Mouse (Mus musculus) adrenal gland, adult 8-10 months (tissue): ENCODE results near the gene Fsd2. TPM values are rescaled to one million over a fixed set of nuclear protein-coding genes. Genes with fewer than 3 reads are reported as not detected.

Experiments used
- DNase-seq: peaks from one replicate; pipeline ENCODE4 v3.0.0; 2022
- total RNA-seq, 4 experiments: library from RNA; stranded (reverse); gene quantifications; 2 replicates each; pipeline ENCODE4 v1.2.4; 2022

The Fsd2 gene
- total RNA-seq, 4 experiments from 2014 or later: 0.66 to 3.4 (median 1.0) TPM

- peak; percentile 16 for DNase-seq
These were observed 5.2 kb upstream of the Fsd2 start for GRCm38 (mm10) chr7:81571941-81572441.

DNA sequence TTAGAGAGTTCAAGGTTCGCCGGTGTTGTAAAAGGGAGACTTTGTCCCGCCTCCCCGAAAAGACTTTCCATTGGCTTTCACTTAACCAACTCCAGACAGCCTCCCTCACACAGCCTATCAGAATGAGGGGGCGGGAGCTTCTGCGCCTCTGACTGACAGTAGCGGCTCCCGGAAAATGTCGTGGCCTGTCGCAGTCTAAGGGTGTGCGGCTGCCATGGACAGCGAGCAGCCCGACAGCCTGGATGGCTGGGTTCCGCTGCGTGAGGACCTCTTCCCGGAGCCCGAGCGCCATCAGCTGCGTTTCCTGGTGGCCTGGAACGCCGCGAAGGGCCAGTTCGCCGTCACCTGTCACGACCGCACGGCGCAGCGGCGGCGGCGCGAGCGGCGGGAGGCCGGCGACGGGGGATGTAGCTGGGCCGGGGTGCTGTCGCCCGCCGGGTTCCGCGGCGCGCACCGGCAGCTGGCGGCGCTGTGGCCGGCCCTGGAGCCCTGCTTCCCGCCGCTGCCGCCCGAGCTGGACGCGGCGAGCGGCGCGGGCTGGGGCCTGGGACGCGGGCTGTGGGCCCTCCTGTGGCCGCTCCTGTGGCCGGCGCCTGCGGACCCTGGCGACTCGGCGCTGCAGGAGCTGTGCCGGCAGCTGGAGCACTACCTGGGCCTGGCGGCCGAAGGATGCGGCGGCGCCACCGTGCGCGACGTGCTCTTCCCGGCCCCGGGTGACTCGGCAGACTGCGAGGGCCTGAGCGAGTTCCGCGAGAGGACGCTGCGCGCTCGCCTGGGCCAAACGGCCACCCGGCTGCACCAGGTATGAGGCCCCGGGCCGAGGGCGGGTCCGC is 4.6 kb upstream of the Fsd2 start, which contains the start of gene Whamm:
Gene Whamm, plus strand, starts transcription at position 159 of the 833 bp plus-strand sequence.
- DNase-seq: peak; percentile 92

DNA sequence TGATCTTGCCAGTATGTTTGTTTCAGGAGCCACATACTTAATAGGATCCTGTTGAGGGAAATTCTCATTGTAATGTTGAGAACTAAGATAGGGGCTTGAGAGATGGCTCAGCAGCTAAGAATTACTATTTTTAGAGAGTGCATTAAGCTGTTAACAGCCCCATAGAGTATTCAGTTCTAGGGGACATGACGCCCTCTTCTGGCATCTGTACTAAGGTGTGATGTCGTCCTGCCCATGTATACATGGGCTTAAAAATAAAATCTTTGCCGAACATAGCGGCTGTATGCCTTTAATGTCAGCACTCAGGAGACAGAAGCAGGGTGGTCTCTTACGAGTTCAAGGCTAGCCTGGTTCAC is 4.0 kb upstream of the Fsd2 start:
- no peak for DNase-seq

DNA sequence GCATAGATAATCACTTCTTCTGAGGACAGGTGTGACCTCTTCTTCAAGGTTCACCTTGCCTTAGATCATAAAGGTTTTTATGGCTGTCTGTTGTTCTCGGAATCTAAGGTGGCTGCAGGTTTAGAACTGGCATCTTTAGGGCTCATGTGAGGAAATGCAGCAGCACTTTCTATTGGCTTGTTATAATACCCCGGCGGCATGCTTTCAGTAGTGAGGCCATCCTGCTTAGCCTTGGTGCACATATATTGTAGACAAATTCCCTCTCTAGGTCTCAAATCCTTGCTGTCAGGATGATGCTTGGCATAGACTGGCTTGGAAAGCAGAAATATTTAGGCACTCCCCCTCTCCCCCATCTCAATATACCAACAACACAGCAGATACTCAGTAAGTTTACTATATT is 3.5 kb upstream of the Fsd2 start:
- no peak for DNase-seq

GRCm38 (mm10) chr7:81569851-81570250 is 3.1 kb upstream of the Fsd2 start:
- no peak for DNase-seq

GRCm38 (mm10) chr7:81567396-81567795 is 652 bp upstream of the Fsd2 start:
- DNase-seq: no peak

DNA sequence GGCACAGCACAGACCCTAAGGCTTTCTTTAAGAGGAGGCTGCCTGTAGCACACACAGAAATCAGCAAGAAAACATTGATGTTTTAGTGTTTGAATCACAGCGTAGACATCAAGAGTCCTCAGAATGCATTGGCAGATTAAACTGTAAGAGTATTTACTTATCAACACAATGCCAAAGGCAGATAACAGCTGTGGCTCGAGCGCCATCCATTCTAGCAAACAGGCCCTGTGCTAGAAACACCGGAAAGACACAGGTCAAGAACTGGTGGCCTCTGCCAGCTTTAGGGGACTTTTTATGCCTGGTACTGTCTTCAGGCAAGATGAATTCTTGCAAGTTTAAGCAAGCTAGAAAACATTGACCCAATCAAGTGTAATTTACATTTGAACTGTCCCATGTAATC is 412 bp downstream of the Fsd2 start:
- DNase-seq: no peak

DNA sequence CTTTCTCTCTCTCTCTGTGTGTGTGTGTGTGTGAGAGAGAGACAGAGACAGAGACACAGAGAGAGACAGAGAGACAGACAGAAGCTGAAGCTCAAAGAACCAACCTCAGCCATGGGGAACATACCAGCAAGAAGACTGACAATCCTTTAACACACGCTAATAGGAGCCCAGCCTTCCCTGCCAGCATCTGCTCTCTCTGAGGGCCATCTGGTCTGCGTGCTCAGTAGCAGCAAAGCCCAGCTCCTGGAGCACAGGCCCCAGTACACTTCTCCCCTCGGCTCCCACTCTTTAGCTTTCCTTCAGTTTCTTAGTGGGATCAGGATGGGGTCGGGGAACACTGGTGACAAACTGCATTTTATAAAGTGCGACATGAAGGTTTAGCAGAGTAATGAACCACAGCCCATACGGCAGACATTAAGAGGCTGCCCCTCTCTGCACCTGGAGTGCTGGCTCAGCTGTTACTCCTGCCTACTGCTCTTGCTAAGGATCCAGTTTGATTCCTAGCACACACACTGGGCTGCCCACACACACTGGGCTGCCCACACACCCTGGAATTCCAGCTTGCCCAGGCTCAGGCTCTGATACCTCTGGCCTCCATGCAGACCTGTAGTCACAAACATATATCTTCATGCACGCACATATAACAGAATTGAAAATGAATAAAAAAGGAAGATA is 1.2 kb downstream of the Fsd2 start:
- DNase-seq: no peak

DNA sequence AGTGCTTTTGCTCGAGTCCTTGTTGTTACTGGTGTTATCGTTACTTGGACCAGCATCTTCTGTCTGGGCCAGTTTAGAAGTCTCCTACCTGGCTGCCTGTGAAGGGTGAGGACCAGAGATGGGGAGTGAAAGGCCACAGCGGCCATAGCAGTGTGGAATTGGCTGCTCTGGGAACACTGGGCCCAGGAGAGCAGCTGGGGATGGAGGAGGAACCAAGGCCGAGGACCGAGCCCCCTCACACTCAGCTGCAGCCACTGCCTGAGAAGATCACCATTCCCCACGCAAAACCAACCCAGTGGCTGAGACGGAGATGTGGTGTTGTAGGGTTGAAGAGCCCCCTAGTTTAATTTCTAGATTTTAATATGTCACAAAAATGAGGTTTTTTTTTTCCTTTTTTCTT is 2.0 kb downstream of the Fsd2 start:
- no peak for DNase-seq

GRCm38 (mm10) chr7:81563506-81564015 is 3.2 kb downstream of the Fsd2 start:
- DNase-seq: no peak

- DNase-seq: no peak
These were observed 5.5 kb downstream of the Fsd2 start for GRCm38 (mm10) chr7:81561211-81561610.

- DNase-seq: no peak
These were observed 6.4 kb downstream of the Fsd2 start for GRCm38 (mm10) chr7:81560101-81561049.

- no peak for DNase-seq
These were observed 7.3 kb downstream of the Fsd2 start for GRCm38 (mm10) chr7:81559231-81559980.

DNA sequence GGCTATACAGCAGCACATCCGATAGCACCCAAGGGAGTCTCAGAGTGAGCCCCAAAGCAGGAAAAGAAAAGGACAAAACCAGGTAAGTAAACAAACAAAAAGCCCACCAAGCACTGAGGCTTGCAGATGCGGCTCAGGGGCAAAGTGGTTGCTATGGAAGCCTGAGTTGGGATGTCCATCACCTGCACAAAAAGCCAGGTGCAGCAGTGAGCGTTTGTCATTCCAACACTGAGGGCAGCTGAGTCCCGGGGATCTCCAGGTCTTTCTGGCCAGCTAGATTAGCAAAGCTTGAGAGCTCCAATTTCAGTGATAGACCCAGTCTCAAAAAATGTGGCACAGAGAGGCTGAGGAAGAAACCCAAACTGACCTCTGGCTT is 8.8 kb downstream of the Fsd2 start:
- no peak for DNase-seq

DNA sequence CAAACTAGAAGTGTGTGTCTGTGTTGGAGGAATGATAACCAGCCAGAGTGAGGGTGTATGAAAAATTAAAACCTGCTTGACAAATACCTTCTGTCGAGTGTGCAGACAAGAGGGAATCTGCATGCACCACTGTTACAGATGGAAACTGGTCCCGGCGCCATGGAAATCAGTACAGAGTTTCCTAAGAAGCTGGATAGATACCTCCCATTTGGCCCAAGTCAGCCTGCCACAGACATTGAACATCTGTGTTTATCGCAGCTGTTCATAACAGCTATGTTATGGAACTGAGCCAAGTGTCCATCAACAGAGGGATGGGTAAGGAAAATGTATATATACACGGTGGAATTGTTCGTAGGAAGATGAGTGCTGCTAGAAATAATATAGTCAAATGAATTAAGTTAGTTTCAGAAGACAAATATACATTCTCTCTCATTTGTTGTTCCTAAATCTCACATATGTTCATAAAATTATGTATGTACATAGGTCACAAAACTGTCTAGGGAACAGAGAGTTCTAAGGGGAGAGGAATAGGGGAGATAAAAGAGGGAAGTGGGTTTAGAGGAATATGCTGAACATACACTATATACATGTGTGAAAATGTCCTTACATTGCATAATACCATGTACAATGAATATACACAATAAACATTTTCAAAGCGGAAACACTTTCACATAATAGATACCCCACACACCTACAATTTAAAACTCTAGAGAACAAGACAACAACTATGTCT is 9.3 kb downstream of the Fsd2 start:
- DNase-seq: no peak

DNA sequence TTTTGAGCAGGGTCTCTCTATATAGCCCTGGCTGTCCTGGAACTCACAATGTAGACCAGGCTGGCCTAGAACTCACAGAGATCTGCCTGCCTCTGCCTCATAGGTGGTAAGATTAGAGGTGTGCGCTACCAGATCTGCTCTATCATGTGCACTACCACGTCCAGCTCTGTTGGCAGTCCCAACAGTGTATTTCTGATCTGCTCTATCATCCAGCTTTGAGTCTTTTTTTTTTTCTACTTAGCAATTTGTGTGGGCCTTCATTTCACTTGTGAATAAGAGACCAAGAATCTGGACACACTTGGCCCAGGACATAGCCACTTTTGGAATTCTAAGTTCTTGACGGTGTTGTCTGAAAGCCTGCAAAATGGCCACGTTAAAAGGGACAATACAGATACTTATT is 9.9 kb downstream of the Fsd2 start:
- DNase-seq: no peak

DNA sequence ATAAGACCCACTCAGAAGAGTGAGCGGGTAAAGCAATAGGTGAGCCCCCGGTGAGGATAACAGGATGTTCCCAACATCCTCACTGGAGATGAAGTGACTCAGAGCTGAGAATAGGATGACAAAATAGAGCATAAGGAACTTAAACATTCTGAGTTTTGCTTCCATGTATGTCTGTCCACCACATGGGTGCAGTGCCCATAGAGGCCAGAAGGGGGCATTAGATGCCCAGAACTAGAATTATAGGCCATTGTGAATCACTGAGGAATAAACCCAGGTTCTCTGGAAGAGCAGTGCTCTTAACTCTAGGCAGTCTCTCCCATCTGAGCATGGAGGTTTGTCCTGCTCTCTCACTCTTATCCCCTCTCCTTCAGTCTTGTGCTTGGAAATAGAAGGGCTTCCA is 12.4 kb downstream of the Fsd2 start:
- no peak for DNase-seq

- DNase-seq: no peak
These were observed 13.2 kb downstream of the Fsd2 start for GRCm38 (mm10) chr7:81553589-81553988.

DNA sequence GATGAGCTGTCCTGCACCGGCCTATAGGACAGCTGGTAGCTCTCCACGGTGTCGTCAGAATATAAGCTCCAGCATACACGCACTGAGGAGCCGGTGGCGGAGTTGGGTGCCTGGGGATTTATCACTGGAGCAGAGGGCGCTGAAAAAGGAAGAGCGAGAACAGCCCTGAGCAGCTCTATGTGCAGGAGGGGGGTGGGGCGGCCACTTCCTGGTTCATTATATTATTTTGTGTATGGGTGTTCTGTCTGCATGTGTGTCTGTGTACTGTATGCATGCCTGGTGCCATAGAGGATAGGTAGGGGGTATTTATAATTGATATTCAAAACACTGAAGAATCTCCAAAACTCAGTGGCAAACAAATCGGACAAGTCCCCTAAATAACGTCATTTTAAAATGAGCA is 17.9 kb downstream of the Fsd2 start:
- no peak for DNase-seq

DNA sequence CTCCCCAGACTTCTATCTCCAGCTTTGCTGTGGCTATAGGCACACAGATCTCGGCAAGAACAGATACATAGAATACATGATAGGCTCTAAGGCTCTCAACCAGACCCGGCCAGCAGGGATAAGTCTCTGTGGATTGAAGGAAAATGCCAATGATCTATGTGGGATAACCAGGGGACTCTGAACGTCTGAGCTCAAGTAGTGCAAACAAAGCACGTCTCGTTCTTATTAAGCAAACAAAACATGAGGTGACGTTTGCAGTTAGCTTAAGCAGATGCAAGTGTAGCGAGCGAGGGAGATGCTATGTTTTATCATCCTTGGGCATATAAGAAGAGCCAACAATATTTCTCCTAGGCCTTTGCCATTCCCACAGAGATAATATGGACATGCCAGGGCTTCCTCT is 23.8 kb downstream of the Fsd2 start:
- DNase-seq: no peak

DNA sequence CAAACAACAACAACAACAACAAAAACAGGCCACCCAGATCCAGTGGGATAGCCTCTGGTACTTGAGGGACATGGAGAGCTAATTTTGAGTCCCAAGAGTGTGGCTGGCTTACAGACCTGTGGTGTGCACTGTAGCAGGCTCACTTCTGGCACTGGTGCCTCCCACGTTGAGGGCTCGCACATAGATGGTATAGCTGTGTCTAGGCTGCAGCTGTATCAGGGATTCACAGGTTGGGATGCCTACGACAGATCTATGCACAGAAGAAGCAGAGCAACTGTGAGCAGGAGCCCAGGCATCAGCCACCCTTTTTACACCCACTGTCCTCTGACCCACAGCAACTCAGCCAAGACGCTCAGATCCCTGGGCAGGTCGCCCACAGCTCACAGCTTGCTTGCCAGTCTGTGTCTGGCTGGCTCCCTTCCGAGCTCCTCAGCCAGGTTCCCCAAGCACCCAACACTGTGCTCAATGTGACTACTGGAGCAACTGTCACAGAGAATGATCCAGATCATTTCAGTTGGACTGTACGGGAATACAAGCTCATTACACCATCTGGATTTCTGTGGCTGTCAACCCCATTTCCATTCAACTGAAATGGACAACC is 24.7 kb downstream of the Fsd2 start:
- DNase-seq: peak; percentile 45
